Mouse (Mus musculus): ENCODE data around the gene Etv3.
A peak's percentile ranks its signal among the peaks of the same experiment; 100 is the strongest.
"Not testable (repeated sequence)": the region's sequence is repeated elsewhere in the genome, so short reads cannot be mapped to it uniquely, and the experiment has no call there.

The Etv3 gene

GRCm38 (mm10) chr3:87518425-87518824 is 6.8 kb upstream of the Etv3 start:
- no peak for DNase-seq (ENCODE audit: low read depth, low spot score)

GRCm38 (mm10) chr3:87521126-87521525 is 4.1 kb upstream of the Etv3 start:
- no peak for DNase-seq (ENCODE audit: low read depth, low spot score)

- no peak for DNase-seq (ENCODE audit: low read depth, low spot score)
Measured at GRCm38 (mm10) chr3:87521833-87522232, 3.4 kb upstream of the Etv3 start.

- DNase-seq (ENCODE audit: low read depth, low spot score), result no peak
Measured at GRCm38 (mm10) chr3:87523701-87524100, 1.5 kb upstream of the Etv3 start.

GRCm38 (mm10) chr3:87525837-87526570 is 797 bp downstream of the Etv3 start:
- DNase-seq (ENCODE audit: low read depth, low spot score), result no peak

- DNase-seq (ENCODE audit: low read depth, low spot score), result no peak
Measured at GRCm38 (mm10) chr3:87527139-87527538, 1.9 kb downstream of the Etv3 start.

GRCm38 (mm10) chr3:87528021-87528420 is 2.8 kb downstream of the Etv3 start:
- no peak for DNase-seq (ENCODE audit: low read depth, low spot score)

- DNase-seq (ENCODE audit: low read depth, low spot score), result no peak
Measured at GRCm38 (mm10) chr3:87528841-87529240, 3.6 kb downstream of the Etv3 start.

GRCm38 (mm10) chr3:87529568-87529967 is 4.4 kb downstream of the Etv3 start:
- no peak for DNase-seq (ENCODE audit: low read depth, low spot score)

- DNase-seq (ENCODE audit: low read depth, low spot score), result no peak
Measured at GRCm38 (mm10) chr3:87530234-87530633, 5.0 kb downstream of the Etv3 start.

GRCm38 (mm10) chr3:87533667-87534378 is 8.6 kb downstream of the Etv3 start:
- DNase-seq (ENCODE audit: low read depth, low spot score), result no peak

GRCm38 (mm10) chr3:87538034-87538433 is 12.8 kb downstream of the Etv3 start:
- no peak for DNase-seq (ENCODE audit: low read depth, low spot score)

GRCm38 (mm10) chr3:87540028-87540675 is 14.9 kb downstream of the Etv3 start:
- DNase-seq (ENCODE audit: low read depth, low spot score), result no peak

- DNase-seq (ENCODE audit: low read depth, low spot score), result no peak
Measured at GRCm38 (mm10) chr3:87540714-87541113, 15.5 kb downstream of the Etv3 start.

GRCm38 (mm10) chr3:87542481-87543215 is 17.4 kb downstream of the Etv3 start:
- no peak for DNase-seq (ENCODE audit: low read depth, low spot score)

- DNase-seq (ENCODE audit: low read depth, low spot score), result no peak
Measured at GRCm38 (mm10) chr3:87545554-87545953, 20.3 kb downstream of the Etv3 start.

- DNase-seq (ENCODE audit: low read depth, low spot score), result no peak
Measured at GRCm38 (mm10) chr3:87546291-87546721, 21.1 kb downstream of the Etv3 start.

- peak; percentile 41 for DNase-seq (ENCODE audit: low read depth, low spot score)
Measured at GRCm38 (mm10) chr3:87549908-87550307, 24.7 kb downstream of the Etv3 start.

GRCm38 (mm10) chr3:87552327-87552726 is 27.1 kb downstream of the Etv3 start:
- DNase-seq (ENCODE audit: low read depth, low spot score), result no peak

- DNase-seq (ENCODE audit: low read depth, low spot score), result no peak
Measured at GRCm38 (mm10) chr3:87553196-87553935, 28.2 kb downstream of the Etv3 start.

GRCm38 (mm10) chr3:87554859-87555258 is 29.7 kb downstream of the Etv3 start:
- DNase-seq (ENCODE audit: low read depth, low spot score), result not testable (repeated sequence)
